Mouse (Mus musculus) embryonic fibroblast, embryonic 13.5 days (primary cell): ENCODE measurements around the gene Kcnt2.

Experiments
- CTCF ChIP-seq: IDR thresholded peaks from 2 replicates; pipeline ENCODE4 v1.5.1; 2011; ENCODE audit warnings: mild to moderate bottlenecking, control low read depth, low read length, moderate library complexity, borderline replicate concordance; ENCODE audit not compliant: insufficient read depth
- POLR2A ChIP-seq: IDR thresholded peaks from 2 replicates; pipeline ENCODE4 v1.6.1; 2011; ENCODE audit warnings: low read depth, mild to moderate bottlenecking, control low read depth, low read length, moderate library complexity

GRCm38 (mm10) chr1:140444394-140444793 lies 198.4 kb downstream of the Kcnt2 start:
- TF ChIP-seq CTCF (no peak), POLR2A (no peak)
